Mouse (Mus musculus) frontal cortex, adult 2 months (tissue): ENCODE measurements around the gene Mrvi1. TPM values are rescaled to one million over a fixed set of nuclear protein-coding genes. Genes with fewer than 3 reads are reported as not detected.

ENCODE experiments used
- DNase-seq, 2 experiments: peaks; one replicate each; pipeline ENCODE4 v3.0.0; 2022; ENCODE audit warnings: low spot score in 1 of 2; ENCODE audit errors: extremely low spot score in 1 of 2
- polyA plus RNA-seq: library from polyadenylated mRNA; depleted of rRNA; stranded (reverse); fragments of >200 nt; gene quantifications from 2 replicates; pipeline ENCODE4 v1.2.3, GENCODE M21; 2012; rRNA removed

Gene Mrvi1
- polyA plus RNA-seq, 1 experiment = 2.0 TPM

GRCm38 (mm10) chr7:110843916-110844874, 138.1 kb downstream of the Mrvi1 start, which contains the start of gene Rnf141:
Gene Rnf141, minus strand, starts transcription at chr7:110844457.
- DNase-seq = peak; percentile 82 to 96

- DNase-seq = no peak
Observed at GRCm38 (mm10) chr7:110840332-110840731, 141.9 kb downstream of the Mrvi1 start.

- no peak for DNase-seq
Observed at GRCm38 (mm10) chr7:110834522-110834921, 147.7 kb downstream of the Mrvi1 start.

GRCm38 (mm10) chr7:110834018-110834417, 148.2 kb downstream of the Mrvi1 start:
- no peak for DNase-seq

- DNase-seq = no peak
Observed at GRCm38 (mm10) chr7:110833024-110833423, 149.2 kb downstream of the Mrvi1 start.

GRCm38 (mm10) chr7:110823995-110824953, 158.0 kb downstream of the Mrvi1 start:
- DNase-seq = no peak

- DNase-seq = no peak
Observed at GRCm38 (mm10) chr7:110823593-110823992, 158.7 kb downstream of the Mrvi1 start.

GRCm38 (mm10) chr7:110823076-110823475, 159.2 kb downstream of the Mrvi1 start:
- no peak for DNase-seq

GRCm38 (mm10) chr7:110822055-110822454, 160.2 kb downstream of the Mrvi1 start:
- DNase-seq = no peak

GRCm38 (mm10) chr7:110821653-110822052, 160.6 kb downstream of the Mrvi1 start:
- DNase-seq = peak in 1 of 2 experiments; percentile 73

GRCm38 (mm10) chr7:110821068-110821467, 161.2 kb downstream of the Mrvi1 start:
- no peak for DNase-seq

GRCm38 (mm10) chr7:110818787-110819350, 163.4 kb downstream of the Mrvi1 start:
- no peak for DNase-seq

Other genes with a start within 250 kb of the Mrvi1 start
- gene Ampd3, start 214.3 kb downstream of the Mrvi1 start, polyA plus RNA-seq = 24.9 and 29.1 TPM in 2 replicates
- 67.0 and 75.5 TPM in 2 replicates for gene Rnf141, start 138.0 kb downstream of the Mrvi1 start, polyA plus RNA-seq
- 0.38 and 1.1 TPM in 2 replicates for gene Lyve1, start 119.2 kb downstream of the Mrvi1 start, polyA plus RNA-seq
- gene Ctr9, start 46.5 kb upstream of the Mrvi1 start, polyA plus RNA-seq = 30.4 and 35.5 TPM in 2 replicates
- gene Eif4g2, start 100.6 kb upstream of the Mrvi1 start, polyA plus RNA-seq = 272 and 330 TPM in 2 replicates